Mouse (Mus musculus) testis, adult 2 months (tissue): ENCODE results near the gene Wdr48. TPM values are rescaled to one million over a fixed set of nuclear protein-coding genes. Genes with fewer than 3 reads are reported as not detected.

Experiments
- H3K27ac ChIP-seq: fragments of 200-500 bp; 2 replicates; pipeline ENCODE4 v1.5.1; 2012; ENCODE audit warnings: low read depth, low read length; ENCODE audit not compliant: control insufficient read depth, insufficient read depth
- H3K27me3 ChIP-seq: fragments of 200-500 bp; 2 replicates; pipeline ENCODE4 v1.6.1; 2012; ENCODE audit warnings: mild to moderate bottlenecking, low read length, moderate library complexity; ENCODE audit not compliant: control insufficient read depth, insufficient read depth
- H3K36me3 ChIP-seq: fragments of 200-500 bp; 2 replicates; pipeline ENCODE4 v1.6.1; 2012; ENCODE audit warnings: mild to moderate bottlenecking, low read length; ENCODE audit not compliant: control insufficient read depth, insufficient read depth
- H3K4me1 ChIP-seq: fragments of 200-500 bp; 2 replicates; pipeline ENCODE4 v1.6.1; 2012; ENCODE audit warnings: low read length; ENCODE audit not compliant: control insufficient read depth, insufficient read depth
- H3K4me3 ChIP-seq: fragments of 200-500 bp; 2 replicates; pipeline ENCODE4 v1.5.1; 2012; ENCODE audit warnings: low read depth, mild to moderate bottlenecking, low read length, moderate library complexity, mixed read lengths; ENCODE audit not compliant: control insufficient read depth
- CTCF ChIP-seq: fragments of 200-500 bp; IDR thresholded peaks from 2 replicates; pipeline ENCODE4 v1.5.1; 2012; ENCODE audit warnings: low read depth, mild to moderate bottlenecking, inconsistent platforms, low read length, moderate library complexity; ENCODE audit not compliant: control insufficient read depth, insufficient read depth, insufficient replicate concordance
- POLR2A ChIP-seq: fragments of 200-500 bp; IDR thresholded peaks from 2 replicates; pipeline ENCODE4 v1.6.1; 2012; ENCODE audit warnings: low read depth, mild to moderate bottlenecking, inconsistent platforms, low read length, moderate library complexity; ENCODE audit not compliant: control insufficient read depth
- polyA plus RNA-seq: library from polyadenylated mRNA; depleted of rRNA; stranded (reverse); fragments of >200 nt; gene quantifications from 2 replicates; pipeline ENCODE4 v1.2.3, GENCODE M21; 2012

The Wdr48 gene
- polyA plus RNA-seq, 1 experiment: 346 TPM

DNA sequence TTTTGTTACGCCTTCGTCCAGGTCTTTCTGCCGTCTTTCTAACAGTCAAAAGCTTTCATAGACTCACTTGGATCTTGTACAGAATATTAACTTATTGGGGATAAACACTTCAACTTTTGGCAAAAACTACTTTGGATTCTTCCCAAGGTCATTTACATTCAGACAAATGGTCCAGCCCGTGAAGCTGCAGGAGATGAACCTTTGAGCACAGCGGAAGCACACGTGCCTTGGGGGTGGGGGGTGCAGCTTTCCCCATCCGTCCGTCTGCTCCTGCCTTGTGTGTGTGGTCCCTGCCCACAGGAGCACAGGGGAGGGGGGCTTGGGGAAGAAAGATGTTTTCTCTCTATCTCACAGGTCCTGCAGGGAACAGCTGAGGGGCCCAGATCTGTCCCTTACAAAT lies 31.1 kb downstream of the Wdr48 start:
- Histone ChIP-seq H3K27ac (no peak overlapping the region), H3K36me3 (peaks cover 8% of the 10 kb centered on the region), H3K4me1 (no peaks in the 10 kb centered on the region), H3K4me3 (no peak overlapping the region), H3K27me3 (no peaks in the 10 kb centered on the region)
- TF ChIP-seq CTCF (no peak), POLR2A (no peak)

DNA sequence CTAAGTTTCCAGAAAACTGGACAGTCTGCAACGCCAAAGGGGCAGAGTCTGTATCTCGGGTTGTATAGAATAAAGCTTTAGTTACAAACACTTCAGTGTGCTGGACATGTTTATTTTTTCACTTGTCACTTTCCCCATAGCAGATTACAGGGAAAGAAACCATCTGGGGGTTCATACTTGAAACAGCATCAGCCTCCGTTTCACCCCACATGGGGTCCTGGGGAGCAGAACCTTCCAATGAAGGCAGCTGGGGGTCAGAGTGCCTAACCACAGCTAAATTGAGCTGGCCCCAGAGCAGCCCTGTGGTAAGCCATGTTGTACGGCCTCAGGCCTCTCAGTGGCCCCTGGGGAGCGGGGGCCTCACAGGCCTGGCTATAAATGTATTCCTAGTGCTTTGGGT lies 31.8 kb downstream of the Wdr48 start:
- Histone ChIP-seq H3K27me3 (no peaks in the 10 kb centered on the region), H3K27ac (no peak overlapping the region), H3K36me3 (peaks cover 5% of the 10 kb centered on the region), H3K4me1 (no peaks in the 10 kb centered on the region), H3K4me3 (no peak overlapping the region)
- no peak for TF ChIP-seq CTCF
- TF ChIP-seq POLR2A: no peak

DNA sequence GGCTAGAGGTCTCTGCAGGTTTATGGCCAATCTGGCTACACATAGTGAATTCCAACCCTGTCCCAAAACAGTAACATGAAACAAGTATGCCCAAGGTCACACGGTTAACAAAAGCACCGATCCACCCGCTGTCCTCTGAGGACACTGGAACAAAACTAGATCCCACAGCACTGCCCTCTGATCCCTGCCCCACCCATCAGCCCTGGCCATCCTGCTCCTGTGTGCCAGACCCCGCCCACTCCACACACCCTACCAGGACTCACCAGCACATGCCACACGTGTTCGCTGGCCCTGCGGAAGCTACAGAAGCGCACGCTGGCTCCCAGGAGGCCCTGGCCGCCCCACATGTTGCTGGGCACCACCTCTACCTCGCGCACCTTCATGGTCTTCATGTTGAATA lies 37.7 kb downstream of the Wdr48 start:
- no peaks in the 10 kb centered on the region for H3K27me3 ChIP-seq
- H3K36me3 ChIP-seq: no peaks in the 10 kb centered on the region
- H3K4me3 ChIP-seq: no peak overlapping the region
- TF ChIP-seq CTCF (no peak), POLR2A (no peak)
- no peak overlapping the region for H3K27ac ChIP-seq
- H3K4me1 ChIP-seq: peaks cover 6% of the 10 kb centered on the region

DNA sequence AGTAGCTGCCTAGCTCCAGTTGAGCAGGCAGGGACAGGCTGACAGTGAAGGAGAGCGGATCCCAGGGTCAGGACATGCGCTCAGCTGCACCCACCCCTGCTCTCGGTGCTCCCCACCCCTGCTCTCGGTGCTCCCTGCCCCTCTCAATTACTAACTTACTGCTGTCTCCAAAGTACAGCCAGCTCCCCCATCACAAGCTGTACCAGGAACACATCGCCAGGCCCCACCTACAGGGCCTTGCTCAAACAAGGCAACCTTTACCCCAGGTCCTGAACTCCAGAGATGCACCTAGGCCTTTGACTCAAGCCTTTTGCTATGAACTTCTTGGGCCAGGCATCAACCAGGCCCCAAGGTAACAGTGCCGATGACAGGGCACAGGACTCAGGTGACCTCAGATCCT lies 39.0 kb downstream of the Wdr48 start:
- peaks cover 8% of the 10 kb centered on the region for H3K4me1 ChIP-seq
- H3K4me3 ChIP-seq: no peak overlapping the region
- no peaks in the 10 kb centered on the region for H3K36me3 ChIP-seq
- H3K27me3 ChIP-seq: no peaks in the 10 kb centered on the region
- no peak for TF ChIP-seq CTCF
- no peak for TF ChIP-seq POLR2A
- H3K27ac ChIP-seq: no peak overlapping the region

DNA sequence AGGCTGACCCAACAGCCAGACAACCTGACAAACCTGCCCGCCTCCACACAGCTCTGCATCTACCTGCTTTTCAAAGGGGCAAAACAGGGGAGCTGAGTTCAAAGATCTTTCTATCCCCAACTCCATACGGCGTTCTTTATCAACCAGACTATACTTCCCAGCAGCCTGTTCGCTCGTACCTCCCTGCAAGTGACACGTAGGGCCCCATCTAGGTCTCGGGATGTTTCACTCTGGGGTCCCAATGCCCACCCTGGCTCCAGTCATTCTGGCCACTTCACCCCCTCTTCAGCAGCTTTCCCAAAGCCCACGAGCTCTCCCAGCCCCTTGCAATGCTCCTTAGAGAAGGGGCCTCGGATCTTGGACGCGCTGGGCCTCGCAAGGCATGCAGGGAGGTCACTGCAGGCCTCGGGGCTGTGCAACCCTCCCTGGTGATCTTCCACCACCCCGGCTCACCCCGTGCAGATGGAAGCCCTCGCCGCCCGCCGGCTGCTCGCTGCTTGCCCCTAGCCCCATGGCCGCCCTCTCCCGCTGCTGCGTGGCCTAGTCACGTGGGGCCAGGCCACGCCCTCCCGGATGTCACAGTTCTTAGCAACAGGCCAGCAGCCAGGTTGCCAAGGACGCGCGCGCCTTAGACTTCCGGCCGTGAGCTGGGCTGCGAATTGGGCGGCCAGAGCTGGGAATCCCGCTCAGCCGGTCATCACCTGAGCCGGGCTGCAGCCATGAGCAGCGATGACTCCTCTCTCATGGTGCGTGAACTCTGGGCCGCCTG lies 42.5 kb downstream of the Wdr48 start, which contains the start of the genes Gorasp1 and Ttc21a:
Gene Gorasp1 (minus strand): TSS at position 561 of the 769 bp plus-strand sequence.
Gene Ttc21a (plus strand): TSS at position 602 of the 769 bp plus-strand sequence.
- H3K4me3 ChIP-seq: peak within 1 kb of the TSS; percentile 92
- H3K27me3 ChIP-seq: no peaks in the 10 kb centered on the region
- peak within 1 kb of the TSS; percentile 60; the same call in 1 of the 2 replicates for H3K27ac ChIP-seq
- no peaks in the 10 kb centered on the region for H3K36me3 ChIP-seq
- H3K4me1 ChIP-seq: peaks cover 8% of the 10 kb centered on the region
- TF ChIP-seq POLR2A (no peak; the same call in none of the 2 replicates), CTCF (no peak)

DNA sequence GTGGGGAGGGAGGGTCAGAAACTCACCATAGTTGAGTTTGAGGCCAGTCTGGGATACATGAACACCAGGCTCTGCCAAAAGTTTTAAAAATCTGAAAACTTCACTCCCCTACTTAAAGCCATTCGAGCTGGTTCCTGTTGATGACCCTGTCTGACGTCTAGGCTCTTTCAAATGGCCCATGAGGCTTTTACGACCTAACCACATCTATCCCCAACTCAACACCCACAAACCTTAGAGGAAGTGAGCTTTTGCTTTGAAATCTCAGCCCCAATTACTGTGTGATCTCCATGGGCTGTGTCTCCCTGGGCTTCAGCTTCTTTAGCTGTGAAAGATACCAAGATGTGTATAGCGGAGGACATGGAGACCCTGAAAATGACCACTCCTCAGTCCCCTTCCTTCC lies 43.8 kb downstream of the Wdr48 start:
- no peak overlapping the region for H3K27ac ChIP-seq
- peaks cover 7% of the 10 kb centered on the region for H3K4me1 ChIP-seq
- H3K36me3 ChIP-seq: no peaks in the 10 kb centered on the region
- TF ChIP-seq POLR2A (no peak), CTCF (no peak)
- H3K4me3 ChIP-seq: peak overlapping the region; percentile 92
- no peaks in the 10 kb centered on the region for H3K27me3 ChIP-seq

DNA sequence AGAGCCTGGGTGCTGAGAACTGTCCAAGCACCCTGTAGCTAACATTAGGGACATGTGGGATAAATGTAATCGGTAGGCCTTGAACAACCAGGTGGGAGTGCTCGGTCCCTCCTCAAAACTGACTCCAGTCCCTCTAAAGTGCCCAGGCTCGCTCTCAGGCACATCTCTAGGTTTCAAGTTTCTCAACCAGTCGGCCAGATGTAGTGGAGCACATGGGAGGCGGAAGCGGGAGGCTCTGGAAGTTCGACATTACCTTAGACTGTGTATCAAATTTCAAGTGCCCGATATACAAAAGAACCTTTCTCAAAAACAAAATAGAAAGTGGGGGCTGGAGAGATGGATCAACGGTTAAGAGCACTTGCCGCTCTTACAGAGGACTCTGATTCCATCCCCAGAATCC lies 45.0 kb downstream of the Wdr48 start:
- peaks cover 7% of the 10 kb centered on the region for H3K4me1 ChIP-seq
- H3K36me3 ChIP-seq: no peaks in the 10 kb centered on the region
- no peaks in the 10 kb centered on the region for H3K27me3 ChIP-seq
- TF ChIP-seq CTCF: no peak
- no peak for TF ChIP-seq POLR2A
- no peak overlapping the region for H3K4me3 ChIP-seq
- no peak overlapping the region for H3K27ac ChIP-seq
